Mouse (Mus musculus): ENCODE data around the gene Furin.

Furin gene

GRCm38 (mm10) chr7:80401041-80401859 lies 4.0 kb downstream of the Furin start:
- 11% methylated on average over 5 of the region's 5 CpGs for WGBS

DNA sequence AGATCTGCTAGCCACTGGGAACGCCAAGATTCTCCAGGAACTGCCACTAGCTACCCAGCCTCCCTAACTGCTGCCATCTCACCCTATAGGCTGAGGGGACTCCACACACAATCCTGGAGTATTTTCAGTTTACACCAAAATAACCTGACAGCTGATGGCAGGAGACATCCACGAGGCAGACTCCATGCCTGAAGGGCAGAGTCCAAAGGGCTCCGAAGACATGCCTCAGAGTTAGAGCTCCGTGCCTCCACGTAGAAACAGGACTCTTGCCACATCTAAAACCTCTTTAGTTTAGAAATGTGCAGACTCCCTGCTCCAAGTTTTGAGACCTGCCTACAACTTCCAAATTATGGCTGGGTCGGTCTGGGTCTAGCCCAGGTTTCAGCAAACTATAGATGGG lies 4.7 kb downstream of the Furin start:
- 46% methylated on average over 6 of the region's 6 CpGs for WGBS

DNA sequence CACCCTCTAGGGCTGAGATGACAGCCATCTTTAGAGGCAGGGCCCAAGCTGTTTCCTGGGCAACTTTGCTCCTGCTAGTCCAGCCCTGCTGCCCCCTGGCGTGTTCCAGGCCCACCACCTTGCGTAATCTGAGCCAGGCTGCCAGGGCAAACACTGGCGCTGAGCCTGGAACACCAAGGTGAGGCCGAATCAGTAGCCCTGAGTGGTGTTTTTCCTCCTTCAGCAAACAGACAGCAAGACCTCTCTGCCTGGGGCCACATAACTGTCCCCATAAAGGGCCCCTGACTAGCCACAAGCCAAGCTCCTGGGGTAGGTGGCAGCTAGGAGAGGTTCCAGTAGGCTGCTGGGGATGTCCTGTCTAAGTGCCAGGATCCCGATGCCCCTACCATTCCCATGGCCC lies 5.1 kb downstream of the Furin start:
- WGBS, result 38% methylated on average over 5 of the region's 5 CpGs

DNA sequence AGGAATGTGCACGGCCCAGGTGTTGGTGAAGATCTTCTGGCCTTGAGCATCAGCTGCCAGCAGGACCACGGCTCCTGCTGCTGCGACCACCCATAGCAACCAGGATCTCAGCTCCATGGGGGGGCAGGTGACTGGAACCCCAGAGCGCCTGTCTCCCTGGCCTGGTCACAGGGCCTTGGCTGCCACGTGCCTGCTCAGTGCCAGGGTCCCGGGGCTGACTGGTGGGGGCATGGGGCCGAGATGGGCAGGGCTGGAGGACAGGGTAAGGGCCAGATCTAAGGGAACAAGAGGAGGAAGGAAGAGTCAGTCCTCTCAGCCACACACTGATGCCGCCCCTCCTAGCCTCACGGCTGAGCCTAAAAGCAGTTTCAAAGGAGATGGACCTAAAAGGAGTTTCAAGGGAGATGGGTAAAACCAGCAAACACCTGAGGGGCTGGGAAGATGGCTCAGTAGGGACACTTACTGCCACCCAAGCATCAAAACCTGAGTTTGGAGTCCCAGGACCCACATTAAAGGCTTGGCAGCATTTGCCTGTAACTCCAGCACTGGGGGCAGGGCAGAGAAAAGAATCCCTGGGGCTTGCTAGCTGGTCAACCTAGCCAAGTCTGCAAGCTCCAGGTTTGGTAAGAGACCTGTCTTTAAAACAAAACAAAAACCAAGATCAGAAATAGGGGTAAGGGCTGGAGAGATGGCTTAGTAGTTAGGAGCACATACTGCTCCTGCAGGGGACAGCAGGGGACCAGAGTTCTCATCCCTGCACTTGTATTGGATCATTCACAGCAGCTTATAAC lies 6.4 kb downstream of the Furin start:
- WGBS, result 51% methylated on average over 9 of the region's 9 CpGs

DNA sequence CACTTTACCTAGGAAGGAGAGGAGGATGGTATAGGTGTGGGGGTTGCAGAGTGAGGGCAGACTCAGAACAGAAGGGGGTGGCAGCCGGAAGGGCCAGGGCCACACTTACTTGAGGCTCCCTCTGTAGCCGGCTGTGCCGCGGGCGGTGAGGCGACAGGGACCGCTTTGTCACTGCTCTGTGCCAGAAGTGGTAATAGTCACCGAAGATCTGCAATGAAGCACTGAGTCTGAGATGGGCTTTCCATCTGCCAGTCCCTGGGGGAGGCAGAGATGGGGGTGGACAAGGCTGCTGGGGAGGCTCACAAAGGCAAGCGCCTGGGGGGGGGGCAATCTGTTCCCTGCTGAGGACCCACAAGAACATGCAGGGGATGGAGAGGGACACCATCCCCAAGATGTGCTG lies 7.2 kb downstream of the Furin start:
- 53% methylated on average over 9 of the region's 9 CpGs for WGBS

- WGBS, result 76% methylated on average over 4 of the region's 4 CpGs
Observed at GRCm38 (mm10) chr7:80396427-80396826, 8.8 kb downstream of the Furin start.

- WGBS, result 96% methylated on average over 4 of the region's 4 CpGs
Observed at GRCm38 (mm10) chr7:80394600-80394999, 10.6 kb downstream of the Furin start.

DNA sequence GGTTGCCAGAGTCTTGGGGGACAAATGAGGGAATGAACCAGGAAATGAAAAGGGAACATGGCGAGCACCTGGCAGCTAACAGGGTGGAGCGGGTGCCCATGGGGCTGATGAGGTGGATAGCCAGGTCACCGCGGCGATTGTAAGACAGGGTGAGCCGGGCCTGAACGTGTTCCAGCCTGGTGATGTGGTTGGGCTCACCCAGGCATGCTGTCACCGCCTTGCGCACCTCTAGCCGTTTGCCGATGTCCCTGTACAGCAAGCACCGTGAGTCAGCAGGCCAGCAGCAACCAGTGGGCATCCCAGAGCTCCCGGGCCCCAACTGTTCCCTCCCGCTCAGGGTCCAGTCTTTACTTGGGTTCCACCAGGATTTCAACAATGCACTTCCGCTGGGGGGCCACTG lies 13.1 kb downstream of the Furin start:
- 93% methylated on average over 15 of the region's 15 CpGs for WGBS

GRCm38 (mm10) chr7:80387633-80388543 lies 17.3 kb downstream of the Furin start, which contains the start of gene Fes:
Gene Fes, minus strand, starts transcription at chr7:80387946.
- 47% methylated on average over 33 of the region's 33 CpGs for WGBS

DNA sequence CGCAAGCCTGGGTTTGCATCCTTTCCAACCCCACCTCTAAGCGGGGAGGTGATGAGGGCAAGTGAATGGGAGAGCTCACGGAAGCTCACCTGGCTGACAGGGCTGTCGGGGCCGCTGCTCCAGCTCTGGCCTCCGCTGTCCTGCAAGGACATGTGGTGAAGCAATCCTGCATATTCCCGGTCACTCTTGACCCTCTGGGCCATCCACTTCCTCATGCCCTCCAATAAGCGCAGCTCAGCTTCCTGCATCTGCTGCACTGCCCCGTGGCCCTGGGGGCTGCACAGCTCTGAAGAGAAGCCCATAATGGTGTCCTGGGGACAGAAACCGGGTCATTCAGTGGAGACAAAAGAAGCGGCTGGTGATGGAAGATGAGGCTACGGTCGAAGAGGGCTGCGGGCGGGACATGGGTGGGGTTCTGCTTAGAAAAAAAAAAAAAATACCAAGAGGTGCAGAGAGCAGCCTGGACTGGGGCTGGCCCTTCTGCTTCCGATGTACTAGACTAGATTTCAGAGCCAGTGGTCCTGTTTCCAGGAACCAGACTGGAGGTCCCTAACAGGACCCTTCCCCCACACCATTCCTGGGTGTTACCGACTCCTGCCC lies 18.1 kb downstream of the Furin start:
- WGBS, result 64% methylated on average over 17 of the region's 17 CpGs

DNA sequence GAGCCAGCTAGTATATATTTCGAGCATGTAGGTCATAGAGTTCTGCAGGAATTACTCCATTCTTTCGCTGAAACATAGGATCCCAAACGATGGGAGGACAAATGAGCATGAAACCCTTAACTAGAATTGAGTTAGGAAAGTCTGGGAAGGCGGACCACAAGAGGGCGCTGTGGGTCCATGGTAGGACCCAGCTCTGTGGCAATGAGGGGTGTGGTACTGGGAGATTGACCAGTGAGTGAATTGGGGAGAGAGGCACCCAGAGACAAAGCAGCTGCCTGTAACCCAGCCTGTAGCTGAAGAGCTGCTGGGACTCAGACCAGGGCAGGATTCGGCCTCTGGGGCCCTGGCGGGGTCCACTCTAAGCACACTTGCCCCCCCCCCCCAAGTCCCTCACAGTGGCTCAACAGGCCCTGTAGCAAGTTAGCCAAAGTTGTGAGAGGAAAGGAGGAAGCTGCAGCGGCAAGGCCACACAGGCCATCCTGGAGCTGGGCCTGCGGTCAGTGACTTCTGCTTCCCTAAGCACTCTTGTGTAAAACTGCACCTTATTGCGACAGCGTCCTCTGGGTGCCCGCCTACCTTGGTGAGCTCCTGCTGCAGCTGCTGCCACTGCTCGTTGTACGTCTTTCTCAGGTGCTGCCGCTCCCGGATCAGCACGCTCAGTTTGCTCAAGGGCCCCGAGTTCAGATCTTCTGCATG lies 18.9 kb downstream of the Furin start:
- 42% methylated on average over 18 of the region's 18 CpGs for whole genome bisulfite sequencing

DNA sequence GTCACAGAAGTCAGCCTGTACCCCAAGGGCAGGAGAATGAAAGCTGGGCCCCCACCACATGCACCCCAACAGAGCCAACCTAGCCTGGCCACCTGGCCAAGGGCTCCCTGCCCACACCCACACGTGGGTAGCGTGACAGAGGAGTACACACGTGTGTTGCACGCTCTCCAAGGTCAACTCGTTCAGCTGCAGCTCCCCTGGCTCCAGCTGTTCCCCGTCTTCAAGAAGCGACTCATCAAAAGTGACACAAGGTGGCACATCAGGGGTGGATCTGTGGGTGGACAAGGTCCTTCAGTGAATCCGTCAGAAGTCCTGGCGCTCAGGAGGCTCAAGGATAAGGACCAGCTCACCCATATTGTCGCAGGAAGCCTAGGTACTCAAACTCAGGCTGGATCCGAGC lies 22.3 kb downstream of the Furin start:
- WGBS, result 82% methylated on average over 11 of the region's 11 CpGs

GRCm38 (mm10) chr7:80379531-80379930 lies 25.7 kb downstream of the Furin start:
- 60% methylated on average over 13 of the region's 13 CpGs for WGBS

DNA sequence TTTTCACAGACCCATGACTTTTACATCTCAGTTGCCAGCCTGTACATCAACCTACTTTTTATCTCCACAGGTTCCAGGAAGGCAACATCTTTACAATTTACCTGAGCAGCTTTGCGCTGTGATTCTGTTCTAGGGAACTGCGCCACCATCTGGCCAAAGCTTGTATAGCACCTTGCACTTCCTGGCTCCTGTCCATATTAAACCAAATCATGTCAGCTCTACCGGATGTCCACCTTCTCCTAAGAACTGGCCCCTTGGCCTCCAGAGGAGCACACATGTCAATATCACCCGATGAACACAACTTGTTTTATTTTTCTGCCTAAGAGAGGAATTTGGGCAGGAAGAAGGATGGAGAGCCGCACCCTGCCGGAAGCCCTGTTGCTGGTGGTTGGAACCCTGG lies 27.8 kb downstream of the Furin start:
- 33% methylated on average over 6 of the region's 6 CpGs for WGBS

- WGBS, result 56% methylated on average over 10 of the region's 10 CpGs
Observed at GRCm38 (mm10) chr7:80376192-80376591, 29.0 kb downstream of the Furin start.

GRCm38 (mm10) chr7:80375376-80376039 lies 29.7 kb downstream of the Furin start:
- WGBS, result 90% methylated on average over 9 of the region's 9 CpGs

DNA sequence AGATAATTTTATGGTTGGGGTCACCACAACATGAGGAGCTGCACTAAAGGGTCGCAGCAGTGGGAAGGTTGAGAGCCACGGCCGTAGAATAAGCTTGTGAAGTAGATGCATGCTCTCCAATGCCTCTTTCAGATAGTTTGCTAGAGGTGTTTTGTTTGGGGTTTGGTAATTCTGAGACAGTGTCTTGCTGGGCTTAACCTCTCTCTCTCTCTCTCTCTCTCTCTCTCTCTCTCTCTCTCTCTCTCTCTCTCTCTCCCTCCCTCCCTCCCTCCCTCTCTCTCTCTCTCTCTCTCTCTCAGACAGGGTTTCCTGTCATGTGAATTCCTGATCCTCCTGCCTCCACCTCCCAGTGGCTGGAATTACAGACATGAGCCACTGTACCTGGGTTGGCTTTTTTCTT lies 30.5 kb downstream of the Furin start:
- WGBS, result 99% methylated on average over 3 of the region's 3 CpGs

DNA sequence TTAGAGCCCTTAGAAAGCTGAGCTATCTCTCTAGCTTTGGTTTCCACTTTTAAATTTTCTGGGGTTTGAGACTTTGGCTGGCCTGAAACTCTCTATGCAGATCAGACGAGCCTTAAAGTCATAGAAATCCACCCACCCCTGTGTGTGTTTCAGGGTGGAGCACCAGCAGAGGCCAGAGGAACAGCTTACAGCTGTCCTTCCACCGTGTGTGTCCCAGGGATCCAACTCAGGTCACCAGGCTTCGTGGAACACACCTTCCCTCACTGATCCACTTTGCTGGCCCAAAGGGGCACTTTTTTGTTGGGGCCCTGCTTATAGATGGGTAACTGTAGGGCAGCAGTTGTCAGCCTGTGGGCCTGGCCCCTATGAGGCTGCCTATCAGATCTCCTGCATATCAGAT lies 31.0 kb downstream of the Furin start:
- WGBS, result 66% methylated on average over 3 of the region's 3 CpGs

- 69% methylated on average over 12 of the region's 12 CpGs for WGBS
Observed at GRCm38 (mm10) chr7:80373850-80374249, 31.4 kb downstream of the Furin start.

DNA sequence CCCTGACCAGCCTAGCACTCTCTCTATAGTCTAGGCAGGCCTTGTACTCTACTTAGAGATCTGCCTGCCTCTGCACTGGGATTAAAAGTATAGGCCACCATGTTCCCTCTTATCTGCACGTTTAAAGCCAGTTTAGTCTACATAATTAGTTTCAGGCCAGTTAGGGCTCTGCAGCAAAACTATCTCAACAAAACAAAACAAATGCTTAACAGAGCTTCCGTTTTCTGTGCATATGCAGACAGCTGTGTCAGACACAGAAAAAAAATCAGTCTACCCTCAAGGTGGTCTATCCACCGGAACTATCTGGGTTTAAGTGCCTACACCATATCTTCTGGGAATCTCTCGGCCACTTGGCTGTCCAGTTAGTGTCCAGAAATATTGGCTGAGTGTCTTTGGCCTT lies 31.9 kb downstream of the Furin start:
- 88% methylated on average over 4 of the region's 4 CpGs for WGBS

Measured in cerebral cortex, adult 2 months (tissue).